Mouse (Mus musculus) midbrain, embryonic 14.5 days (tissue): ENCODE results near the gene Plekhd1. TPM values are rescaled to one million over a fixed set of nuclear protein-coding genes. Genes with fewer than 3 reads are reported as not detected.
A peak's percentile ranks its signal among the peaks of the same experiment; 100 is the strongest.

Experiments used
- ATAC-seq: fragments of 200-750 bp; cut with Nextera tagmentation; 2 replicates; pipeline ENCODE4 v1.8.0; 2017; ENCODE audit warnings: moderate number of reproducible peaks, moderate library complexity; ENCODE audit not compliant: low FRiP score, low TSS enrichment
- DNase-seq: peaks from one replicate; pipeline ENCODE4 v3.0.0-alpha.2; 2015
- H3K27ac ChIP-seq: fragments of 300-500 bp; sonication (generic); replicated peaks from 2 replicates; pipeline ENCODE4 v1.5.1; 2014; ENCODE audit warnings: mild to moderate bottlenecking, low read depth, low read length, moderate library complexity
- H3K27me3 ChIP-seq: fragments of 300-500 bp; sonication (generic); 2 replicates; pipeline ENCODE4 v1.6.1; 2014; ENCODE audit warnings: low read length, control low read depth, mixed read lengths; ENCODE audit not compliant: control insufficient read depth, insufficient read depth
- H3K36me3 ChIP-seq: fragments of 300-500 bp; sonication (generic); 2 replicates; pipeline ENCODE4 v1.6.1; 2014; ENCODE audit warnings: low read length, control low read depth; ENCODE audit not compliant: control insufficient read depth, insufficient read depth
- H3K4me1 ChIP-seq: fragments of 300-500 bp; sonication (generic); 2 replicates; pipeline ENCODE4 v1.6.1; 2014; ENCODE audit warnings: mild to moderate bottlenecking, antibody characterized with exemption, low read length, control low read depth; ENCODE audit not compliant: control insufficient read depth, insufficient read depth
- H3K4me2 ChIP-seq: fragments of 300-500 bp; sonication (generic); 2 replicates; pipeline ENCODE4 v1.6.1; 2014; ENCODE audit warnings: mild to moderate bottlenecking, low read length, moderate library complexity
- H3K4me3 ChIP-seq: fragments of 300-500 bp; sonication (generic); replicated peaks from 2 replicates; pipeline ENCODE4 v1.5.1; 2014; ENCODE audit warnings: low read depth, low read length
- H3K9ac ChIP-seq: fragments of 300-500 bp; sonication (generic); replicated peaks from 2 replicates; pipeline ENCODE4 v1.6.1; 2014; ENCODE audit warnings: mild to moderate bottlenecking, low read length, moderate library complexity
- H3K9me3 ChIP-seq: fragments of 300-500 bp; sonication (generic); 2 replicates; pipeline ENCODE4 v1.6.1; 2016; ENCODE audit warnings: low read length, control low read depth, mixed read lengths; ENCODE audit not compliant: control insufficient read depth
- WGBS: fragments of 180-500 bp; shearing (Covaris S2); extraction: QIAGEN DNeasy Blood & Tissue Kit; methylation state at CpG from one replicate; pipeline ENCODE4 v1.1.7; 2014; 5-methylcytosine and 5-hydroxymethylcytosine counted together
- polyA plus RNA-seq: library from polyadenylated mRNA; unstranded; fragments of >200 nt; fragmentation: Nextera tagmentation; extraction: Ambion mirVana; gene quantifications from 2 replicates; pipeline ENCODE4 v1.2.1, GENCODE M21; 2014

The Plekhd1 gene
- polyA plus RNA-seq, 1 experiment from 2014 or later, result 3.5 TPM

DNA sequence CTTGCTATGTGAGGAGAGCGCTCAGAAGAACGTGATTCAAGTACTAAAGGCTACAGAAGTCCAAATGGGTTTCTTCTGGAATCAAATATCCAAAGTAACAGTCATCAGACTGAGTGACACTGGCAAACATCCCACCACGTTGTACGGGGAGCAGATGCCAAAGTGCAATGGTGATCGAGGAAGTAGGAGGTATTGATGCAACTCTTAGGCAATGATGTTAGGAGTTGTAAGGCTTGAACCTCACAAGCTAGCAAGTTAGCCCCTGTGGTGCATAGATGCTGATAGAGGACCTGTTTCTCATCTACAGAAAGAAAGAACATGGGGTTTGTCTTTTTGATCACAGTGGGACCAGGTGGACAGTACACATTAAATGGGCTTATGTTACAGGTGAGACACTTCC, 70.6 kb downstream of the Plekhd1 start:
- ATAC-seq (no peak), DNase-seq (no peak)
- H3K27me3 ChIP-seq, result no peaks in the 10 kb centered on the region
- no peak overlapping the region for H3K4me3 ChIP-seq
- WGBS, result 93% methylated on average over 5 of the region's 5 CpGs
- H3K4me2 ChIP-seq, result no peak overlapping the region
- peaks cover 11% of the 10 kb centered on the region for H3K36me3 ChIP-seq
- peaks cover 7% of the 10 kb centered on the region; the same call in 1 of the 2 replicates for H3K4me1 ChIP-seq
- no peak overlapping the region for H3K27ac ChIP-seq
- H3K9me3 ChIP-seq, result peaks cover 8% of the 10 kb centered on the region
- H3K9ac ChIP-seq, result no peak overlapping the region

DNA sequence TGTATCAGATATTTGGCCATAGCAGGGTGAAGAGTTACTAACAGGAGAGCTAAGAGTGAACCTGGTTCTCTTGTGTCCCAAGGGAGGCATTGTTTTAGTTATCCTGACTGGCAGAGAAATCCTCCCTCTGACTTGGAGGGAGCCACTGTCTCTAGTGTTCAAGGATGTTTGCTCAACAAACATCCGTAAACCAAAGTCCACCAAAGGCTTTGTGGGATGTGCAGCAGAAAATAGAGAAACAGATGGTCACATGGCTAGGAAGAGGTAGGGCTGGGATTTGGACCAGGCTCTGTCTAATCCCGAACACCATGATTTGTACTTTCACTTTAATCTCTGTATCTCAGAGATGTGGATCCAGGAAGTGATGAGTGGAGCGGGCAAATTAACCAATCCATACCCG, 71.7 kb downstream of the Plekhd1 start:
- no peak for DNase-seq
- ATAC-seq, result no peak

DNA sequence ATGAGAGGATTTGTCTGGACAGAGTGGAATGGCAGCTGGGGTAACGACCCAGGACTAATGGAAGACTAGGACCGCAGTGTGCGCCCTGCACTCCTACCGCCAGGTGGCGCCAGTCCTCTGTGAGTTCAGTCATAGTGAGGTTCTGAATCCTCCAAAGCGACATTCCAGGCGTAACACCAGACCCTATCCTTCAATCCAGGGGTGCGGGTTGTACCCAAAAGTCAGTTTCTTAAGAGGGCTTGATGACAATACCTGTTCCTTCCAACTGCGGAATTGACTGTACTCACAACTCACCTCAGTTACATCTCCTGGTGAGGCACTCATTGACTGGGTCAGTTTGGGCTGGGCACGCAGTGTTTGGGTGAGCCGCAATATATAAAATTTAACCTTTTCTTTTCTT, 77.3 kb downstream of the Plekhd1 start:
- Histone ChIP-seq H3K36me3 (no peaks in the 10 kb centered on the region), H3K9ac (no peak overlapping the region), H3K4me1 (no peaks in the 10 kb centered on the region), H3K4me3 (no peak overlapping the region), H3K27me3 (no peaks in the 10 kb centered on the region), H3K4me2 (peak overlapping the region; percentile 29; the same call in 1 of the 2 replicates), H3K9me3 (no peaks in the 10 kb centered on the region), H3K27ac (no peak overlapping the region)
- peak; percentile 69; the same call in 1 of the 2 replicates for ATAC-seq
- peak; percentile 96 for DNase-seq
- WGBS, result 19% methylated on average over 11 of the region's 11 CpGs

More for the DNA sequence above, 71.7 kb downstream of the Plekhd1 start:
- Histone ChIP-seq H3K4me3 (no peak overlapping the region), H3K27me3 (no peaks in the 10 kb centered on the region), H3K9ac (no peak overlapping the region), H3K9me3 (no peaks in the 10 kb centered on the region), H3K4me1 (peaks cover 2% of the 10 kb centered on the region; the same call in 1 of the 2 replicates), H3K27ac (no peak overlapping the region), H3K4me2 (no peak overlapping the region), H3K36me3 (no peaks in the 10 kb centered on the region)
- 82% methylated on average over 4 of the region's 4 CpGs for WGBS

Other genes starting within 250 kb of the Plekhd1 start
- gene Exd2, start 229.5 kb upstream of the Plekhd1 start, polyA plus RNA-seq, result 52.9 and 59.7 TPM in 2 replicates
- gene Galnt16, start 174.3 kb upstream of the Plekhd1 start, polyA plus RNA-seq, result 21.7 and 30.4 TPM in 2 replicates
- gene Slc39a9, start 48.7 kb upstream of the Plekhd1 start, polyA plus RNA-seq, result 20.2 and 29.5 TPM in 2 replicates
- 258 and 288 TPM in 2 replicates for gene Erh, start 48.2 kb upstream of the Plekhd1 start, polyA plus RNA-seq
- gene Ccdc177, start 68.1 kb downstream of the Plekhd1 start, polyA plus RNA-seq, result 8.5 and 8.8 TPM in 2 replicates
- 8.8 and 14.3 TPM in 2 replicates for gene Susd6, start 97.9 kb downstream of the Plekhd1 start, polyA plus RNA-seq